Mouse (Mus musculus): ENCODE measurements around the gene Lhx4. TPM values are rescaled to one million over a fixed set of nuclear protein-coding genes. Genes with fewer than 3 reads are reported as not detected.

The Lhx4 gene
- polyA plus RNA-seq, 1 experiment, result not detected

GRCm38 (mm10) chr1:155790111-155790974 lies 38.9 kb upstream of the Lhx4 start:
- Histone ChIP-seq H3K27ac (ENCODE audit: insufficient read depth, low read depth, low read length) (no peak overlapping the region), H3K4me1 (ENCODE audit: control insufficient read depth, insufficient read depth, insufficient read length, low read length) (no peaks in the 10 kb centered on the region), H3K4me3 (ENCODE audit: low read depth, low read length) (no peak overlapping the region), H3K36me3 (ENCODE audit: control insufficient read depth, insufficient read depth, low read length) (peaks cover 33% of the 10 kb centered on the region), H3K27me3 (ENCODE audit: control insufficient read depth, insufficient read depth, low read length) (no peaks in the 10 kb centered on the region)
- 87% methylated on average over 16 of the region's 16 CpGs for WGBS
- no peak for TF ChIP-seq POLR2A (IDR thresholded peaks at IDR 0.05; ENCODE audit: low read depth, low read length)
- no peak for TF ChIP-seq CTCF (IDR thresholded peaks at IDR 0.05; ENCODE audit: extremely low read depth, insufficient read length, insufficient replicate concordance, low read depth, low read length)

- Histone ChIP-seq H3K4me1 (ENCODE audit: control insufficient read depth, insufficient read depth, insufficient read length, low read length) (no peaks in the 10 kb centered on the region), H3K27ac (ENCODE audit: insufficient read depth, low read depth, low read length) (no peak overlapping the region), H3K4me3 (ENCODE audit: low read depth, low read length) (no peak overlapping the region), H3K27me3 (ENCODE audit: control insufficient read depth, insufficient read depth, low read length) (no peaks in the 10 kb centered on the region), H3K36me3 (ENCODE audit: control insufficient read depth, insufficient read depth, low read length) (peaks cover 35% of the 10 kb centered on the region)
- WGBS, result 87% methylated on average over 7 of the region's 7 CpGs
- TF ChIP-seq CTCF (IDR thresholded peaks at IDR 0.05; ENCODE audit: extremely low read depth, insufficient read length, insufficient replicate concordance, low read depth, low read length) (no peak), POLR2A (IDR thresholded peaks at IDR 0.05; ENCODE audit: low read depth, low read length) (no peak)
These were observed 34.4 kb upstream of the Lhx4 start for GRCm38 (mm10) chr1:155785886-155786285.

GRCm38 (mm10) chr1:155784343-155785205 lies 33.1 kb upstream of the Lhx4 start:
- no peak overlapping the region for H3K27ac ChIP-seq (ENCODE audit: insufficient read depth, low read depth, low read length)
- H3K27me3 ChIP-seq (ENCODE audit: control insufficient read depth, insufficient read depth, low read length), result no peaks in the 10 kb centered on the region
- peak; percentile 74 for TF ChIP-seq CTCF (IDR thresholded peaks at IDR 0.05; ENCODE audit: extremely low read depth, insufficient read length, insufficient replicate concordance, low read depth, low read length)
- TF ChIP-seq POLR2A (IDR thresholded peaks at IDR 0.05; ENCODE audit: low read depth, low read length), result no peak
- H3K4me1 ChIP-seq (ENCODE audit: control insufficient read depth, insufficient read depth, insufficient read length, low read length), result no peaks in the 10 kb centered on the region
- H3K4me3 ChIP-seq (ENCODE audit: low read depth, low read length), result no peak overlapping the region
- WGBS, result 54% methylated on average over 19 of the region's 19 CpGs
- peaks cover 37% of the 10 kb centered on the region for H3K36me3 ChIP-seq (ENCODE audit: control insufficient read depth, insufficient read depth, low read length)

- TF ChIP-seq POLR2A (IDR thresholded peaks at IDR 0.05; ENCODE audit: low read depth, low read length) (no peak), CTCF (IDR thresholded peaks at IDR 0.05; ENCODE audit: extremely low read depth, insufficient read length, insufficient replicate concordance, low read depth, low read length) (no peak)
- no peak overlapping the region for H3K4me3 ChIP-seq (ENCODE audit: low read depth, low read length)
- H3K27me3 ChIP-seq (ENCODE audit: control insufficient read depth, insufficient read depth, low read length), result no peaks in the 10 kb centered on the region
- H3K27ac ChIP-seq (ENCODE audit: insufficient read depth, low read depth, low read length), result no peak overlapping the region
- H3K36me3 ChIP-seq (ENCODE audit: control insufficient read depth, insufficient read depth, low read length), result peaks cover 36% of the 10 kb centered on the region
- peaks cover 8% of the 10 kb centered on the region for H3K4me1 ChIP-seq (ENCODE audit: control insufficient read depth, insufficient read depth, insufficient read length, low read length)
- WGBS, result 78% methylated on average over 5 of the region's 5 CpGs
These were observed 30.9 kb upstream of the Lhx4 start for GRCm38 (mm10) chr1:155782382-155782781.

- Histone ChIP-seq H3K4me1 (ENCODE audit: control insufficient read depth, insufficient read depth, insufficient read length, low read length) (peaks cover 14% of the 10 kb centered on the region), H3K4me3 (ENCODE audit: low read depth, low read length) (no peak overlapping the region), H3K27me3 (ENCODE audit: control insufficient read depth, insufficient read depth, low read length) (no peaks in the 10 kb centered on the region), H3K36me3 (ENCODE audit: control insufficient read depth, insufficient read depth, low read length) (peaks cover 23% of the 10 kb centered on the region), H3K27ac (ENCODE audit: insufficient read depth, low read depth, low read length) (no peak overlapping the region)
- WGBS, result 29% methylated on average over 14 of the region's 14 CpGs
- TF ChIP-seq CTCF (IDR thresholded peaks at IDR 0.05; ENCODE audit: extremely low read depth, insufficient read length, insufficient replicate concordance, low read depth, low read length) (no peak), POLR2A (IDR thresholded peaks at IDR 0.05; ENCODE audit: low read depth, low read length) (no peak)
These were observed 26.4 kb upstream of the Lhx4 start for GRCm38 (mm10) chr1:155777641-155778625.

GRCm38 (mm10) chr1:155759167-155759566 lies 7.7 kb upstream of the Lhx4 start:
- Histone ChIP-seq H3K4me1 (ENCODE audit: control insufficient read depth, insufficient read depth, insufficient read length, low read length) (no peaks in the 10 kb centered on the region), H3K36me3 (ENCODE audit: control insufficient read depth, insufficient read depth, low read length) (no peaks in the 10 kb centered on the region), H3K27ac (ENCODE audit: insufficient read depth, low read depth, low read length) (no peak overlapping the region), H3K4me3 (ENCODE audit: low read depth, low read length) (no peak overlapping the region), H3K27me3 (ENCODE audit: control insufficient read depth, insufficient read depth, low read length) (no peaks in the 10 kb centered on the region; the same call in 1 of the 2 replicates)
- no peak for TF ChIP-seq POLR2A (IDR thresholded peaks at IDR 0.05; ENCODE audit: low read depth, low read length)
- no peak for TF ChIP-seq CTCF (IDR thresholded peaks at IDR 0.05; ENCODE audit: extremely low read depth, insufficient read length, insufficient replicate concordance, low read depth, low read length)
- WGBS, result 82% methylated on average over 12 of the region's 12 CpGs
